Mouse (Mus musculus): ENCODE results near the gene Meis2.

Gene Meis2

DNA sequence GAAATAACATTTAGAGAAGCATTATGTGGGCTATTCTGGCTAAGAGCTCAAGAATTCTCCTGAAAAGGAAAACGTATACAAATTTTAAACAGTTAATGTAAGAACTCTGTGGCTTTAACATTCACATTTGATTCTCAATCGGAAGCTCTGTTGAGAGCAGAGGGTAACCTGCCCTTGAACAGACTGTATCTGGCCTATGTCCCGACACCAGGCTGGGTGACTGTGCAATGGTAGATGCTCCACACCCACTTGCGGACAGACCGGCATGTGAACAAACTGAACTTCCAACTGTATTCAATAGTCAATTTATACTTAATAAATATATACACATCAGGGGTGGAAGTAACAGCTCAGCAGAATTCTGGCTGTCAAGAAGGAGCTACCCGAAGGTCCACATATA lies 164.6 kb downstream of the Meis2 start:
- DNase-seq (ENCODE audit: low spot score in 2 of 2) = no peak

- no peak for DNase-seq (ENCODE audit: low spot score in 2 of 2)
Measured at GRCm38 (mm10) chr2:115897559-115897958, 168.1 kb downstream of the Meis2 start.

- no peak for DNase-seq (ENCODE audit: low spot score in 2 of 2)
Measured at GRCm38 (mm10) chr2:115897001-115897400, 168.6 kb downstream of the Meis2 start.

DNA sequence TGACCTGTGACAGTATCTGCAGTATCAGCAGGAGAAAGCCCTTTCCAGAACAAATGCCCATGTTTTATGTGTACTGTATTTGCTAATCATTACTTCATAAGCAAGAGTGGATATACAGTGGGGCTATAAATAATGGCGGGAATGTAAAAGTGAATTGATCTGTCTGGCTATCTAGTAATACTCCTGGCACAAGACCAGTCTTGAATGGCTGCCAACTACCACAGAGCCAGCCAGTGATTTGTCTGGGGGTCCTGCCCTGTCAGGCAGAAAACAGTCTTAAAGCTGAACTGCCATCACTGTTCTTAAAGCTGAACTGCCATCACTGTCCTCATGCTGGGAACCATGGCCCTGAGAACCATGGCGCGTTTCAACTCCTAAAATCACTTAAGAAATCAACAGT lies 169.9 kb downstream of the Meis2 start:
- no peak for DNase-seq (ENCODE audit: low spot score in 2 of 2)

- no peak for DNase-seq (ENCODE audit: low spot score in 2 of 2)
Measured at GRCm38 (mm10) chr2:115895256-115895655, 170.4 kb downstream of the Meis2 start.

DNA sequence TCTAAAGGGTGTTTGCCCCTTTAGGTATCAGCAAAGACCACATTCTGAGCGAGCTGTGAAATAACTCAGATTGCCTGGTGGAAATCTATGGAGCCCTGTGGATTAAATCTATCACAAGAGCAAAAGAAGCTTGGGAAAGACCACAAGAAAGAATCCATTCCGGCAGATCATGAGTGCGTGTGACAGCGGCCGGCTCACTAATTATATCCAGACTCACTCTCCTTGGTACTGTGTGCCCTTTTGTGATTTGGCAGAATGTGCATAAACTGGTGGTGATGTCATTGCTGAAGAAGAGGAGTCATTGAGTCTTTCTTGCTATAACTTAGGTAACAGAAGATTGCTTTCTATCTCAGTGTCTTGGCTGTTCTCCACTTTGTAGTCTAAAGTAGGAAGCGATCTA lies 172.5 kb downstream of the Meis2 start:
- DNase-seq (ENCODE audit: low spot score in 2 of 2) = no peak

DNA sequence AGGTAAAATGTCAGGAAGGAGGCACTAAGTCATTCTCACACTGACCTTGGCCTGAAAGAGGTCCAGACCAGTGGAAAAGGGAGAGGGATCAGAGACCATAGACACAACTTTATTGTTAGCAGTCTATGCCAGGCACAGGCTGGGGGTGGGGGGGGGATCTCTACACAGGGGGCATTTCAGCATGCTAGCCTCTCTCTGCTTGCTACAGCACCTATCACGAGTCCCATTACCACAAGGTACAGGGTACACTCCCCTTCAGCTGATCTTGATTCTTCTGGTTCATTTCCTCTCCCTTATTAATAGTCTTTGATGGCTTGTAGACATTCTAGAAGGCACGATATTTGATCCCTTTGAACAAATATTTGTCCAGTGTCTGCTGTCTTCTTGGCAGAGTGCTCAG lies 174.9 kb downstream of the Meis2 start:
- DNase-seq (ENCODE audit: low spot score in 2 of 2) = no peak

DNA sequence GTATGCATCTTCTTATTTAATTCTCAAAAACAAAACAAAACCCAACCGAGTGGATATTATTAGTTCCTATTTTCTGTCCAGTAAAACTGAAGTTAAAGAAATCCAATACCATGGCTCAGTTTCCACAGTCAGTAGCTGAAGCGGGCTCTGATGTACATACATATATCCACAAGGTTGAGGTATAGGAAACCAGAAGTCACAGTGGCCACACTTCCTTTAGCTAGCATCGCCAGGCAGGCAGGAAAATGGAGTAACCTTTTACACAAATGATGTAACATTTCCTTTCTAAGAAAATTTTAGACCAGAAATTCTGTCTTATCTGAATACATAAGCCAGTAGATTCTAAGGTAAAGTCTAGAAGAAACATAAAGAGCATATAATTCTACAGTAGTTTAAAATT lies 175.6 kb downstream of the Meis2 start:
- DNase-seq (ENCODE audit: low spot score in 2 of 2) = no peak

DNA sequence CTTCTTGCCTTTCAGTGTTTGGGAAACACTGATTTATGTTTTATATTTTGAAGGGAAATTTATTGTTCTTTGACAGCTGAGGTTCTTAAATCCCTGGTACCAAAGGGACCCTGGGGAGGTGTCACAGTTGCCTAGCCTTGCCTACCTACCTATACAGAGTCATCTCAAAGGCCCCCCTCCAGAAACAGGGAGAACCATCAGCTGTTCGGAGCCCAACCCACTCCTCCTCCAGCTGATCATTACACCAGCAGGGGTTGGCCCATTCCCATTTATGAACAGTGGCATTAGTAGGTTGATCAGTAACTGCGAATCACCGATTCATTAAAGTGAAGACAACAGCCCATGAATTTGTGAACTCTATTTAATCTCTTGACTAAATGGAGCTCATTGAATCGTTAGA lies 176.4 kb downstream of the Meis2 start:
- DNase-seq (ENCODE audit: low spot score in 2 of 2) = no peak

DNA sequence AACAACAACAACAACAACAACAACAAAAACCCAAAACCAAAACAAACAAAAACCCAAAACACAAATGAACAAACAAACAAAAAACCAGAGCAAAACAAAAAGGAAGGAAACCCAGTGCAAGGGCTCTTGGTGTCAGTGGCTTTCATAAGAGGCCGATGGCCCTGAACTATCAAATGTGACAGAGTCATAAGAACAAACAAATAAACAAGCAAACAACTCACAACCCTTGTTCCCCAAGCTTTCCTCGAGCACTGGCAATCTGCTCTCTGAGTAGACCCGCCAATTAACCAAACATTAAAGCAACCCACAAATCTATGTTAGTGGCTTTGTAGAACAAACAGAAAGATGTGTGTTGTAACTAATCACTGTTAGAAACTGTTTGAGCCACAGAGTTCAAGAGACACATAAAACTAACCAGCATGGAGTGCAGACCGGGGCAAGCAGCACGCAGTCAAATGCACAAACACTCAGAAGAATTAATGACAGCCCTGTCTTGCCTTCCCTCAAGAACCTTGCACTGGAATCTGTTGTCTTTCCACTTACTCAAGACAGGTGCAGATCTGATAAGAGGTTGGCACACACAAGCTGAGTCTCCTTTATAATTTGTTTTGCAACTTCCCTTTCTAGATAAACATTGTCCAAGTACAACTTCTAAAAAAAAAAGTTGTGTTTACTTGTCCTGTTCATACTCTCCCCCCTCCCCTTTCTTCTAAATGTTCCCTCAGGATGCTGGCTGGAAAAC lies 177.1 kb downstream of the Meis2 start:
- DNase-seq (ENCODE audit: low spot score in 2 of 2) = no peak

GRCm38 (mm10) chr2:115887631-115888030 lies 178.0 kb downstream of the Meis2 start:
- no peak for DNase-seq (ENCODE audit: low spot score in 2 of 2)

DNA sequence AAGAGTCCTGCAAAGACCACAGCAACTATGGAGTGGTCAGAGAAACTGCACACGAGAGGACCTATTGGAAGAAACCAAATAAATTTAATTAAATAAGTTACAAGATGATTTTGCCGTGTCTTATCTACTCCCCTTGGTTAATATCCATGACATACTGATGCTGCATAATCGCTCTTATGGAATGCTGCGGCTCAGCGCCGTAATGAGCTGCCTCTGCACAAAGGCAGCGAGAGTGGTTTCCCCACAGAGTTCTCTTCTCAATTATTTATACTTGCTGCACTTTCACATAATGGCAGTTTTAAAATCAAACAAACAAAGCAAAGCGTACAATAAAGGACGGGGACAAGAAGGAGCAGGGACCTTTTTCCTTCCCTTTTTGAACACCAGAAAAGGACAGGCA lies 181.5 kb downstream of the Meis2 start:
- DNase-seq (ENCODE audit: low spot score in 2 of 2) = no peak

DNA sequence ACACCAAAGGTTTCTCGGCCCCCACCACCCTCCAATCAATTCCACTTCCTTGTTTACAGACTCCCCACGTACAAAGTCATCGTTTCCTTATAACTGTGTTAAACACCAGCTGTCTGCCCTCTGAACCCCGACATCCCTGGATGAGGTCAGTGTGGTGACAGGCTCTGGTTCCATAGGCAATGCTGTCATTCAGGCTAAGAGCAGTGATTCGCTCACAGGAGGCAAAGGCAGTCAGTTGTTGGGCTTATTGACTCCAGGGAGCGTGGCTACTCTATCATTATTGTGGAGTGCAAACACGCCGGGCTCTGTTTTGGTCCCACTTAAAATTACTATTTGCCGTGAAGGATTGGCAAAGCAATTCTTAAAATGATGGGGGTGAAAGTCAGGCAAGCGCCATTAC lies 182.1 kb downstream of the Meis2 start:
- no peak for DNase-seq (ENCODE audit: low spot score in 2 of 2)

GRCm38 (mm10) chr2:115875802-115876531 lies 189.7 kb downstream of the Meis2 start:
- DNase-seq (ENCODE audit: low spot score in 2 of 2) = no peak

- DNase-seq (ENCODE audit: low spot score in 2 of 2) = no peak
Measured at GRCm38 (mm10) chr2:115872851-115873250, 192.8 kb downstream of the Meis2 start.

DNA sequence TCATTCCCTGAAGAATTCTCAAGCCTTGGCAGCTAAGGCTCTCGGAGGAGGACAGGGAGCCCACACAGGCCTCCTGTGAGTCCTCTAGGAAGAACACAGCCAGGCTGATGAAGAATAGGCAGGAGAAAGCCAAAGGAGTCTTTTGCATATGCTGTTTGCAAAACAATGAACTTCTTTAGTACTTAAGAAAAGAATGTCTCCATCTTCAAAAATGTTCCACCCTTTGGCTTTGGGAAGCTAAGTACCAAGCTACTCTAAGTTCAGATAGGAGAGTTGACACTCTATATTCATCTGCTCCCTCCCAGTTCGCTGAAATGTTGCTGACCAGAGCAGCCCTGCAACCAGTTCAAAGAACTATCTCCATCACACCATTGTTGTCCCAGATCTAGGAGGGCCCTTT lies 195.7 kb downstream of the Meis2 start:
- no peak for DNase-seq (ENCODE audit: low spot score in 2 of 2)

DNA sequence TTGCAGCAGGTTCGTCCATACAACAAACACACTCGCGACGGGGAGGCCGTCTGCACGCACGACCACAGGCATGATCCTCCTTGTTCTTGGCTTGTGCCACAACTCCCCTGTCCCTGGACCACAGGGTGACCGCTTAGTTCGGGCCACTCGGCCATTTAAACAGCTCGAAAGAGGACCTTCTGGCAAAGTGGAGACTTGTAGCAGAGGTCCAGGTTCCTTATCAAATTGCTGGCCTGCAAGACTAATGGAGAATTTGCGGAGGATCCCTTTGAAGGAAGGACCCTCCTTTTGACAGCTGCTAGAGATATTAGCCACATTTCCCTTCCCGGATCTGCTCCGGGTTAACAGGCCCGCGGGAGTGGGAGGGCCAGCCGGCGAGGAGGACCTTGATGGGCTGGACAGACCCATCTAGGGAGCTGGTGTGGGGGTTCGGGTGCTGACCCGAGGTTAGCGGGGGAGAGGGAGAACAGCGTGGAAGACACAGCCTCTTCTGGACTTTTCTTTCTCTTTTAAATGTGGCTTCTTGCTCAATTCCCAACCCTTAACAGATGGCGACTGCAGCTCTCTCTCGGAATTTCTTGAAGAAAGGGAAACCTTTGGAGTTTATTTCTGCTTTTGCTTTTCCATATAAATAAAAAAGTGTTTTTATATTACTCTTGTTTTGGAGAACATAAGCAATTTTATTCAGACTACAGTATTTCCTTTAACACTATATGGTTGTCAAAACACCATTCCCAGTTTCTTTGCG lies 204.9 kb downstream of the Meis2 start:
- DNase-seq (ENCODE audit: low spot score in 2 of 2) = no peak

GRCm38 (mm10) chr2:115860141-115860480 lies 205.5 kb downstream of the Meis2 start:
- no peak for DNase-seq (ENCODE audit: low spot score in 2 of 2)

DNA sequence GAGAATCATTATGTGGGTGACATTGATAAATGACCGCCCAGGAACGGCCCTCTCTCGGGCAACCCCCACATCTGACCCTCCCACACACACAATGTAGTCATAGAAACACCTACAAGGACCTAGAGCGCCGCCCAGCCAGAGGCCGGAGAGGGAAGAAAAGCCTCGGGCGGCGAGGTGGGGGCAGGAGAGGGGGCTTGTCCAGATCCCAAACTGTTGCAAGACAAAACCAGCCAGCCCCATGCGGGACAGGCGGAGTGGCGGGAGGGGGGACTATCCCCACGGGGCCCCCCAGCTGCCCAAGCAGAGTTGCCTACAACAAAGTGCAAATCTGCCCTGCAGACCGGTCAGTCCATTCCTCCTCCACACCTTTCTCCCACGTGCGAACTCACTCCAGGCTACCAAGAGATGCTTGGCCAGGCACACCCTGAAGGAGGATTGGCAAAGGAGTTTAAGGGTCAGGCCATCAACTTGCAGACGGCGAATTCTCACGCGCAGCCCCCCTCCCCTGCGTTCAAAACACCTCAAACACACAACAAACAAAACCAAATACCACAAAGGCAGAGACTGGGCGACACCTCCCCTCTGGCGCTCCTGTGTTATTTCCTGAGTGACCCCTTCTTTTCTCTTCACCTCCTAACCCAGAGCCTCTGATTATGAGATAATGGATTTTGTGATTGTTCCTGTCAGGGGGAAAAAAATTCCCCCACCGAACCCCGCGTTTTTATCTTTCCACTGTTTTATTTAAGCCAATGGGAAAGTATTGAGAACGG lies 206.1 kb downstream of the Meis2 start:
- DNase-seq (ENCODE audit: low spot score in 2 of 2) = no peak

- DNase-seq (ENCODE audit: low spot score in 2 of 2) = no peak
Measured at GRCm38 (mm10) chr2:115858927-115859326, 206.7 kb downstream of the Meis2 start.

DNA sequence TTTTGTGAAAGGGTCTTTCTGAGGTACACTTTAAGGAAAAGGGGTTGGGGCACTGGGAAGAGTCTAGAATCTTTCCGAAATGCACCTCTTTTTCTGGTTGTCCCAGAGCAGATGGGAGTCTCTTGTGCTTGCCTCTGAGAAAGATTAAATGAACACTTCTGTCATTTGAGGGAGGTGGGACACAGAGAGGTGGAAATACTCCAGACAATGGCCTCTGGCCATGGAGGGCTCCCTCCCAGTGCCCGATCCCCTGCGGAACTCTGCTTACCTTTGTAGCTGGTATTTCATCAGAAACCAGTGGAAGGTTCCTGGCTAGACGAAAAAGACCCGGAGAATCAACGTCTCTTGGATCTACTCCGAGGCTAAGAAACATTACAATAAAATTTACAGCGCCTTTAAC lies 207.4 kb downstream of the Meis2 start:
- no peak for DNase-seq (ENCODE audit: low spot score in 2 of 2)

Measured in spleen, postnatal 14 days (tissue).